Mouse (Mus musculus): ENCODE measurements around the gene Oat. TPM values are rescaled to one million over a fixed set of nuclear protein-coding genes. Genes with fewer than 3 reads are reported as not detected.

Oat gene
- polyA plus RNA-seq, 1 experiment: 98.5 TPM

DNA sequence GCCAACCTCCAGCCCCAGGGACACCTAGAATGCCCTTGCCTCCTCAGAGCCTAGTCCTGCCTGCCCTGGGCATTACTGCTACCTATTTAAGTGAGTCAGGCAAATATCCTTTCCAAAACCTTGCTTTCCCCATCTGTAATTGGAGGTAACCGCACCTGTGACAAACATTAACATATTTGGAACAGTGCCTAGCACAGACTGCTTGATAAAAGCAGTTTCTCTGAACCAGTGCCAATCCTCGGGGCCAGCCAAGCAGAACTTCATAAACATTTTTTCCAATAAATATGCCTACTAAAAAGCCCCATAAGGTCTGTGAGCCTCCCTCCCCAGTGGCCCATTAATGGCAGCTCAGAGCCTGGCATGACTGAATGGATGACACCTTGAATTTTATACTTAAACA is 22.1 kb downstream of the Oat start:
- Histone ChIP-seq H3K27ac (ENCODE audit: insufficient read depth, low read length) (no peak overlapping the region), H3K4me1 (ENCODE audit: control insufficient read depth, insufficient read depth, low read length) (0 out of 2 replicates have a peak, but pooled peaks cover 2% of the 10 kb centered on the region), H3K27me3 (ENCODE audit: control insufficient read depth, insufficient read depth, low read length) (no peaks in the 10 kb centered on the region), H3K4me3 (replicated peaks; ENCODE audit: insufficient read depth, low read depth, low read length) (no peak overlapping the region)
- no peak for DNase-seq
- 9% methylated on average over 2 of the region's 2 CpGs for WGBS
- TF ChIP-seq CTCF (IDR thresholded peaks at IDR 0.05; ENCODE audit: borderline replicate concordance, insufficient read depth, low read depth, low read length) (no peak), POLR2A (IDR thresholded peaks at IDR 0.05; ENCODE audit: borderline replicate concordance, insufficient read depth, low read length) (no peak)

DNA sequence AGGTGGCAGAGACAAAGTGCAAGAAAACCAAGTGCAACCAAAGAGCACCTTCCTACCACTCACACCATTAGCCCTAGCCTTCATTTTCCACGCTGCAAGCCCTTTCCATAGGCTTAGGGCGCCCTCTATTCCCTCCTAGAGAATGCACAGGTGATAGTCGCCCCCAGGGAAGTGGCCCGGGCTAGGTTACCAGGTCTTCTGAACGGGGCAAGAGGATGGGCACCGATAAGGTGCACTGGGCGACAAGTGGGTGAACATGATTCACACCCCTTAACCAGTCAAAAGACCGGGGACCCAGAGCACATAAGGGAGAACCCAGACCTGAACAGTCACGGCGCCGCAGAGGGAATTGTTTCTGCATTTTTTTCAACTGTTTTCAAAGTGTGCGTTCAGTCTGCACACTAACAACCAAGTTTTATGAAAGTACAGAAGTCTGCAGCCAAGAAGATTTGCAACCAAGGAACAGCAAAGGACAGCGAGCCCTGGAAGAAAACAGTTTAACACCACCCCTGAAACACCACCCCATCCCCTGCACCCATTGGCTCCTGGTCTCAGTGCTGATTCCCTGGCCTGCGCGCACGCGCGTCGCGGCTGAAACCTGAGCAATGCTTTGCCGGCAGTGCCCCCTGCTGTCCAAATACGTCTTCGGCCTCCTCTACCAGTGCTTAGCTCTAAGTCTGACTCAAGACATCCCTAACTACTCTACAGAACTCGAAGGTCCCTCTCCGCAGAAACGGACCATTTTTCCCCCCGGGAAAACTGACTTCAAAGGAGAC is 24.7 kb downstream of the Oat start:
- Histone ChIP-seq H3K27me3 (ENCODE audit: control insufficient read depth, insufficient read depth, low read length) (no peaks in the 10 kb centered on the region), H3K4me1 (ENCODE audit: control insufficient read depth, insufficient read depth, low read length) (0 out of 2 replicates have a peak, but pooled peaks cover 2% of the 10 kb centered on the region), H3K4me3 (replicated peaks; ENCODE audit: insufficient read depth, low read depth, low read length) (peak overlapping the region; percentile 66), H3K27ac (ENCODE audit: insufficient read depth, low read length) (peak overlapping the region; percentile 16)
- under 1% methylated on average over 27 of the region's 27 CpGs for WGBS
- TF ChIP-seq POLR2A (IDR thresholded peaks at IDR 0.05; ENCODE audit: borderline replicate concordance, insufficient read depth, low read length) (peak; percentile 44; the same call in 1 of the 2 replicates), CTCF (IDR thresholded peaks at IDR 0.05; ENCODE audit: borderline replicate concordance, insufficient read depth, low read depth, low read length) (peak; percentile 96)
- DNase-seq: peak; percentile 94 to 97

DNA sequence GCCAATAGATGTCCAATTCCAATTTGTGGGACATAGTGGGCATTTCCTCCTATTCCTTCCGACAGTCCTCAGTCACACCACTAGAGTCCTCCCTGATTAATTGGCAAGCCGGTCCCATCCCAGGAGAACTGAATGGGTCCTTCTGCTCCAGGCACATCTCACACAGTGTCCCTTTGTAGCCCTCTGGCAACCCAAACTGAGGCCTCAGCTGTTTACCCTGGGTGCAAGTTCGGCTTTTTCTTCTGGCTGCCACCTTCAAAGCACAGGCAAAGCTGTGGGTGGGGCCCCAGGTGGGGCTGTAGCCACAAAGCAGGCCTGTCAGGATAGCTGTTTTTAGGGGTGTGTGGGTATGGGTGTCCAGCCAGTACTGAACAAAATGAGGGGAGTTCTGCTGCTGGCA is 29.1 kb downstream of the Oat start:
- no peaks in the 10 kb centered on the region for H3K27me3 ChIP-seq (ENCODE audit: control insufficient read depth, insufficient read depth, low read length)
- no peak overlapping the region for H3K4me3 ChIP-seq (replicated peaks; ENCODE audit: insufficient read depth, low read depth, low read length)
- no peak for TF ChIP-seq POLR2A (IDR thresholded peaks at IDR 0.05; ENCODE audit: borderline replicate concordance, insufficient read depth, low read length)
- TF ChIP-seq CTCF (IDR thresholded peaks at IDR 0.05; ENCODE audit: borderline replicate concordance, insufficient read depth, low read depth, low read length): no peak
- no peak for DNase-seq
- H3K27ac ChIP-seq (ENCODE audit: insufficient read depth, low read length): no peak overlapping the region
- 74% methylated on average over 3 of the region's 3 CpGs for WGBS
- H3K4me1 ChIP-seq (ENCODE audit: control insufficient read depth, insufficient read depth, low read length): peaks cover 8% of the 10 kb centered on the region; the same call in 1 of the 2 replicates

DNA sequence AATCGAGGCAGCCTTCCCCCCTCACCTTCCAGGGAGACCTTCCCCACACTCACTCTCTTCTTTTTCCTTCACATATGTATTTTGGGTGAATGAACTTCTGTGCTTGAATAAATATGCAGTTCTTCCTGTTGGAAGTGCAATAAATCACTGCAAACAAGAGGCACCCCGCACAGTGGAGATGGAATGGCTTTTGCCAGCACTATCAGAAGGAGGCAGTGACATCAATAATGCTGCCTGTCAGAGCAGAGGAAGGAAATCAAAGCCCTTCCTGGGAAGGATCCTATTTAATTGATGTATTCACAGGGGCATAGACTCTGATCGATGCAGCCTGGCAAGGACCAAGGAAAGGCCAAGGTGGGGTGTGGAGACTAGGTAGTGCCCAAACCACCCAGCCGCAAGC is 33.8 kb downstream of the Oat start:
- Histone ChIP-seq H3K27ac (ENCODE audit: insufficient read depth, low read length) (no peak overlapping the region), H3K27me3 (ENCODE audit: control insufficient read depth, insufficient read depth, low read length) (no peaks in the 10 kb centered on the region), H3K4me1 (ENCODE audit: control insufficient read depth, insufficient read depth, low read length) (peaks cover 9% of the 10 kb centered on the region; the same call in 1 of the 2 replicates), H3K4me3 (replicated peaks; ENCODE audit: insufficient read depth, low read depth, low read length) (no peak overlapping the region)
- 66% methylated on average over 4 of the region's 4 CpGs for WGBS
- DNase-seq: no peak
- TF ChIP-seq POLR2A (IDR thresholded peaks at IDR 0.05; ENCODE audit: borderline replicate concordance, insufficient read depth, low read length) (no peak), CTCF (IDR thresholded peaks at IDR 0.05; ENCODE audit: borderline replicate concordance, insufficient read depth, low read depth, low read length) (no peak)

DNA sequence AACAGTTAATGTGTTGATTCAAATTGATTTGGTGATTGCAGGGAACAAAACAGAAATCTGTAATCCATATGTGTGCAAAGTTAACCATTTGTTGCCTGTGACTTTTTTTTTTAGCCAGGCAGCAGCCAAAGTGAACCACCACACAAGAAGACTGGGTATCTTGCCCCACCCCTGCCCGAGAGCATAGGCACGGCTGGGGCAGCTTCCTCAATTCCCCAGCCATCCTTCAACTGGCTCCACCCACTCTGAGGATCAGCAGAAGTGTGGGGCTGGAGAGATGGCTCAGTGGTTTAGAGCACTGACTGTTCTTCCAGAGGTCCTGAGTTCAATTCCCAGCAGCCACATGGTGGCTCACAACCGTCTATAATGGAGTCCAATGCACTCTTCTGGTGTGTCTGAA is 34.6 kb downstream of the Oat start:
- Histone ChIP-seq H3K27me3 (ENCODE audit: control insufficient read depth, insufficient read depth, low read length) (no peaks in the 10 kb centered on the region), H3K4me3 (replicated peaks; ENCODE audit: insufficient read depth, low read depth, low read length) (no peak overlapping the region), H3K4me1 (ENCODE audit: control insufficient read depth, insufficient read depth, low read length) (peaks cover 9% of the 10 kb centered on the region; the same call in 1 of the 2 replicates), H3K27ac (ENCODE audit: insufficient read depth, low read length) (no peak overlapping the region)
- 83% methylated on average over 3 of the region's 3 CpGs for WGBS
- DNase-seq: no peak
- TF ChIP-seq POLR2A (IDR thresholded peaks at IDR 0.05; ENCODE audit: borderline replicate concordance, insufficient read depth, low read length) (no peak), CTCF (IDR thresholded peaks at IDR 0.05; ENCODE audit: borderline replicate concordance, insufficient read depth, low read depth, low read length) (no peak)

DNA sequence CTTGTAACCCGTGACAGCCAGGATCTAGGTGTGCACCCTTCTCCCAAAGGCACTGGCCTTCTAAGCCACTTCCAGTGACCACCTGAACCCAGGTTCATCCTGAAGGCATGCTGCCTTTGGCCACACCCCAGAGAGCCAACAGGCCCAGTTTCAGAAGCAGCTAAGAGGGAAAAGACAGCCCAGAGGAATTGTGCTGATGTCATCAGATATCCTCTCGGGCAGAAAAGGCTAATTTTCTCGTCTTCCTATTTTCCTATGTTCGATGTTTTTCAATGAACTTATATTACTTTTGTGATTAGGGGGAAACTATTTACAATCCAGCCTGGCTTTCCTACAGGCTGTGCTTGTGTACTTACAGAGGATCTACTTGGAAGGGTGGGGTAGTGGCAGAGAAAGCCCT is 35.6 kb downstream of the Oat start:
- no peak for TF ChIP-seq POLR2A (IDR thresholded peaks at IDR 0.05; ENCODE audit: borderline replicate concordance, insufficient read depth, low read length)
- no peak for TF ChIP-seq CTCF (IDR thresholded peaks at IDR 0.05; ENCODE audit: borderline replicate concordance, insufficient read depth, low read depth, low read length)
- Histone ChIP-seq H3K4me3 (replicated peaks; ENCODE audit: insufficient read depth, low read depth, low read length) (no peak overlapping the region), H3K4me1 (ENCODE audit: control insufficient read depth, insufficient read depth, low read length) (peaks cover 9% of the 10 kb centered on the region; the same call in 1 of the 2 replicates), H3K27me3 (ENCODE audit: control insufficient read depth, insufficient read depth, low read length) (no peaks in the 10 kb centered on the region), H3K27ac (ENCODE audit: insufficient read depth, low read length) (no peak overlapping the region)
- 94% methylated on average over 4 of the region's 4 CpGs for WGBS
- no peak for DNase-seq

DNA sequence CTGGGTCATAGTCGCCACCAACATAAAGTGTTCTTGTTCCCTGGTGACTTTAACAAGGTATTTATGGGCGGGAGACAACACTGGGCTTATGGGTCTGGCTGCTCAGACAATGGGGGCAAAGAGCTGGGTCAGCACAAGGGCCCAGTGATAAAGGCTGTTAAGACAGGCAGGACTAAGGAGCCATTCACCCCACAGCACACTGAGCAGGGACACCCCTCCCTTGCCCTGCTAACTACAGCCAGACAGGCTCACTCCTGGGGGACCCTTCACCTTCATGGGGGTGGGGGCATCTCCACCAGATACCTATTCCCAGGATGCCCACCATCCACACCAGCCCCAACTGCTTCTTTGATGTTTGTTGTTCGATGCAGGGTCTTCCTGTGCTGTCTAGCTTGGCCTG is 47.0 kb downstream of the Oat start:
- DNase-seq: no peak
- no peak overlapping the region for H3K4me3 ChIP-seq (replicated peaks; ENCODE audit: insufficient read depth, low read depth, low read length)
- TF ChIP-seq POLR2A (IDR thresholded peaks at IDR 0.05; ENCODE audit: borderline replicate concordance, insufficient read depth, low read length) (no peak), CTCF (IDR thresholded peaks at IDR 0.05; ENCODE audit: borderline replicate concordance, insufficient read depth, low read depth, low read length) (no peak)
- no peaks in the 10 kb centered on the region for H3K27me3 ChIP-seq (ENCODE audit: control insufficient read depth, insufficient read depth, low read length)
- H3K27ac ChIP-seq (ENCODE audit: insufficient read depth, low read length): no peak overlapping the region
- WGBS: 88% methylated on average over 3 of the region's 3 CpGs
- H3K4me1 ChIP-seq (ENCODE audit: control insufficient read depth, insufficient read depth, low read length): no peaks in the 10 kb centered on the region

DNA sequence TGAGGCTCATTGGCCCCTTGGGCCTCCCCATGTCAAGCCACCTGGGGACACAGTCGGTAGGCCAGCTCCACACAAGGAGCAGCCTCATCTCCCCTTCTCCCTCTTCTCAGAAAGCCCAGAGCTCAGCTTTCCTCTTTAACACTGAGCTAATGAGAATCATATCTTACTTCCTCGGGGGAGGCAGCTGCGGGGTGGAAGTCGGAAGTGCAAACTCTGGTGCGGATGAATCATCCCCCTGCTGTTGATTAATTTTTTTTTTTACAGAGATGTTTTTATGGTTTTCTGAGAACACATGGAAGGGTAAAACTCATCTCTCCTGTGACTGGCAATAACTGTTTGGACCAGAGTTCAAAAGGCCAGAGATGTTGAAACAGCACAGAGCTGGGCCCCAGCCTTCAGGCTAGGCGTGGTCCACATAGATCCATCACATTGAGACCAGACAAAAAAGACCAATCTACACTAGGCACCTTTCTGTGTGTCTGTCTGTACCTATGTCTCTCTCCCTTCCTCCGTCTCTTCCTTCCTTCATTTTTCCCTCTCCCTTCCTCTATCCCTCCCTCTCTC is 62.7 kb downstream of the Oat start:
- H3K27ac ChIP-seq (ENCODE audit: insufficient read depth, low read length): no peak overlapping the region
- 91% methylated on average over 7 of the region's 7 CpGs for WGBS
- DNase-seq: no peak
- H3K4me3 ChIP-seq (replicated peaks; ENCODE audit: insufficient read depth, low read depth, low read length): no peak overlapping the region
- no peaks in the 10 kb centered on the region for H3K27me3 ChIP-seq (ENCODE audit: control insufficient read depth, insufficient read depth, low read length)
- TF ChIP-seq POLR2A (IDR thresholded peaks at IDR 0.05; ENCODE audit: borderline replicate concordance, insufficient read depth, low read length): no peak
- no peaks in the 10 kb centered on the region for H3K4me1 ChIP-seq (ENCODE audit: control insufficient read depth, insufficient read depth, low read length)

All from cerebellum, adult 2 months (tissue).